Mouse (Mus musculus) heart, adult 2 months (tissue): Measurements from ENCODE around the gene Cend1. TPM values are rescaled to one million over a fixed set of nuclear protein-coding genes. Genes with fewer than 3 reads are reported as not detected.
"Not testable (repeated sequence)": the region's sequence is repeated elsewhere in the genome, so short reads cannot be mapped to it uniquely, and the experiment has no call there.

Experiments
- DNase-seq, 2 experiments: peaks; one replicate each; pipeline ENCODE4 v3.0.0; 2021
- H3K27ac ChIP-seq: fragments of 200-600 bp; 2 replicates; pipeline ENCODE4 v1.8.1; 2022
- H3K27me3 ChIP-seq: fragments of 200-500 bp; 2 replicates; pipeline ENCODE4 v1.6.1; 2012; ENCODE audit warnings: mild to moderate bottlenecking, low read length, inconsistent platforms, mixed read lengths; ENCODE audit not compliant: control insufficient read depth, insufficient read depth
- H3K36me3 ChIP-seq: fragments of 200-500 bp; 2 replicates; pipeline ENCODE4 v1.6.1; 2012; ENCODE audit warnings: low read length, inconsistent platforms; ENCODE audit not compliant: control insufficient read depth, insufficient read depth
- H3K4me1 ChIP-seq: fragments of 200-500 bp; 2 replicates; pipeline ENCODE4 v1.6.1; 2011; ENCODE audit warnings: low read length; ENCODE audit not compliant: control insufficient read depth, insufficient read depth
- H3K4me3 ChIP-seq: fragments of 200-600 bp; 2 replicates; pipeline ENCODE4 v1.8.1; 2022
- H3K79me2 ChIP-seq: fragments of 200-500 bp; replicated peaks from 2 replicates; pipeline ENCODE4 v1.6.1; 2012; ENCODE audit warnings: mild to moderate bottlenecking, inconsistent platforms, low read length, moderate library complexity, mixed read lengths; ENCODE audit not compliant: control insufficient read depth, insufficient read depth
- H3K9ac ChIP-seq: fragments of 200-500 bp; 2 replicates; pipeline ENCODE4 v1.6.1; 2012; ENCODE audit warnings: low read depth, mild to moderate bottlenecking, control low read depth, inconsistent platforms, low read length, mixed read lengths
- CTCF ChIP-seq: fragments of 200-600 bp; IDR thresholded peaks from 2 replicates; pipeline ENCODE4 v1.8.1; 2022; ENCODE audit warnings: antibody characterized with exemption, mild to moderate bottlenecking, moderate library complexity
- EP300 ChIP-seq: fragments of 200-500 bp; IDR thresholded peaks from 2 replicates; pipeline ENCODE4 v1.6.1; 2011; ENCODE audit warnings: low read depth, low read length, control low read depth; ENCODE audit not compliant: insufficient read depth
- POLR2A ChIP-seq: fragments of 200-500 bp; IDR thresholded peaks from 2 replicates; pipeline ENCODE4 v1.6.1; 2011; ENCODE audit warnings: mild to moderate bottlenecking, low read depth, low read length, control low read depth; ENCODE audit not compliant: insufficient read depth
- WGBS: fragments of 180-500 bp; shearing (Covaris S2); methylation state at CpG from one replicate; pipeline ENCODE4 v1.1.7; 2018; 5-methylcytosine and 5-hydroxymethylcytosine counted together
- intact Hi-C: fragments of 180-260 bp; cut with DNase I; formaldehyde crosslinking; loops from one replicate; pipeline ENCODE4 v1.15.1; 2025
- polyA plus RNA-seq: library from polyadenylated mRNA; depleted of rRNA; stranded (reverse); fragments of >200 nt; gene quantifications from 2 replicates; pipeline ENCODE4 v1.2.3, GENCODE M21; 2012
- total RNA-seq, 2 experiments: library from RNA; stranded (reverse); gene quantifications; 2 replicates each; pipeline ENCODE4 v1.2.3; 2021

Gene Cend1
- total and polyA plus RNA-seq, 3 experiments: 1.0 to 1.8 (median 1.4) TPM

DNA sequence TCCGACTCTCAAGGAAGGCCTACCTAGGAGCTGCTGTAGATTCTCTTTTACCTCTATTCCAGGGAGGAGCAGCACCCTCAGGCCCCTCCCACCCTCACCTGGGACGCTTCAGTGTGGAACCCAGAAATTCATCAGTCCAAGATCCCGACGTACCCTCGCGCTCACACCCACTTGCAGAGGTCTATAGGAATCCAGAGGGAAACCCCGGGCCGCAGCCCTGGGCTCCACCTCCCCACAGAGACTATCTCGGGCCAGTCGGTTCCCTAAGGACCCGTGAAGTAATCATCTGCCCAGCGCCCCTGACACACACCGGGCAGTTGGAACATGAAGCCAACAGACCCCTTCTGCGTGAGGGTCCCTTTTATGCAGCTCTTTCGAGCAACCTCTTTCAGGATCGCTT is 16.0 kb downstream of the Cend1 start:
- H3K27ac ChIP-seq: peak overlapping the region; percentile 96
- intact Hi-C loops: no loop called here
- H3K36me3 ChIP-seq: no peaks in the 10 kb centered on the region
- 5% methylated on average over 16 of the region's 16 CpGs for WGBS
- DNase-seq: peak in 1 of 2 experiments; percentile 26
- peak overlapping the region; percentile 68 for H3K4me3 ChIP-seq
- H3K4me1 ChIP-seq: peaks cover 3% of the 10 kb centered on the region
- no peaks in the 10 kb centered on the region for H3K79me2 ChIP-seq
- peak overlapping the region; percentile 82 for H3K9ac ChIP-seq
- H3K27me3 ChIP-seq: no peaks in the 10 kb centered on the region
- TF ChIP-seq EP300 (no peak), CTCF (no peak), POLR2A (no peak)

DNA sequence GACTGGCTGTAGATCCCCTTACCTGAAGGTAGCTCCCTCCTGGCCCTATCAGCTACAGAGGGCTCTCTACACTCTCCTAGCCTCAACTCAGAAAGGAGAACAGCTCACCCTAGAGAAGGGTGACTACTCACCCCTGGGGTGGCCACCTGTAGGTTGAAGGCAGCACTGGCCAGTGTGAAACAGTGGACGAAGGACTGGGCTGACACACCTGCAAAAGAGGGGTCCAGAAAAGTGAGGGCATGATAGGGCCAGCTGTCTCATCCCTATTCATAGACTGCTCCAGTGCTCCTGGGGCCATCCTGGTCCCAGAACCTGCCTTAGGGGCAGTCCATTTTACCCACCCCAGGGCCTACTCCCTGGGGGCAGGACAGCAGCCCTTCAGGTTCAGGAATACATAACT is 17.6 kb downstream of the Cend1 start:
- Histone ChIP-seq H3K79me2 (no peaks in the 10 kb centered on the region), H3K4me1 (peaks cover 3% of the 10 kb centered on the region), H3K36me3 (no peaks in the 10 kb centered on the region), H3K4me3 (no peak overlapping the region), H3K27me3 (no peaks in the 10 kb centered on the region), H3K9ac (no peak overlapping the region), H3K27ac (no peak overlapping the region)
- intact Hi-C loops: no loop called here
- no peak for DNase-seq
- TF ChIP-seq EP300 (no peak), CTCF (no peak), POLR2A (no peak)
- WGBS: 83% methylated on average over 1 of the region's 1 CpGs

GRCm38 (mm10) chr7:141410631-141411030 is 18.7 kb downstream of the Cend1 start:
- 82% methylated on average over 8 of the region's 8 CpGs for WGBS
- Histone ChIP-seq H3K9ac (no peak overlapping the region), H3K4me1 (peaks cover 3% of the 10 kb centered on the region), H3K4me3 (no peak overlapping the region), H3K36me3 (no peaks in the 10 kb centered on the region), H3K27ac (no peak overlapping the region), H3K79me2 (no peaks in the 10 kb centered on the region), H3K27me3 (no peaks in the 10 kb centered on the region)
- intact Hi-C loops: no loop called here
- TF ChIP-seq POLR2A (no peak), CTCF (no peak), EP300 (no peak)
- DNase-seq: no peak

GRCm38 (mm10) chr7:141408833-141409232 is 20.5 kb downstream of the Cend1 start:
- Histone ChIP-seq H3K27ac (no peak overlapping the region), H3K36me3 (no peaks in the 10 kb centered on the region), H3K79me2 (no peaks in the 10 kb centered on the region), H3K9ac (no peak overlapping the region), H3K4me1 (peaks cover 3% of the 10 kb centered on the region), H3K27me3 (no peaks in the 10 kb centered on the region), H3K4me3 (no peak overlapping the region)
- 5% methylated on average over 11 of the region's 11 CpGs for WGBS
- intact Hi-C loops: loop anchor here (1.0 kb wide), 2 partner anchors 28 to 116 kb away; partner anchors contain the start of gene Slc25a22
- TF ChIP-seq POLR2A (0 out of 2 replicates have a peak, but pooled peaks have one; percentile 24), EP300 (peak; percentile 74; the same call in 1 of the 2 replicates), CTCF (peak; percentile 99)
- peak; percentile 85 to 87 for DNase-seq

DNA sequence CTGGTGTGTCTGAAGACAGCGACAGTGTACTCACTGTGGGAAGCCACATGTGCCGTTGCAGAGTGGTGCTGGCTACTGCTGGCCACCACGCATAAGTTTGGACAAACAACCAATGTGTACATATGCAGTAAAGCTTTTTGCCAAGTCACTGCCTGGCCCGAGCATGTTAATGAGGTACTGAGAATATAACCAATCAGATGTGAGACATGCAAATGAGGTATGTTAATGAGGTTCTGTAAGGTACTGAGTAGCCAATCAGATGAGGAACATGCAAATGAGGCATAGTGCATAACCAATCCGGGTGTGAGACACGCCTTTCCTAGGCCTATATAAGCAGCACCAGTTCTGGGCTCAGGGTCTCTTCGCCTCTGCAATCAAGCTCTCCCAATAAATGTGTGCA is 21.6 kb downstream of the Cend1 start:
- H3K36me3 ChIP-seq, H3K9ac ChIP-seq, H3K4me1 ChIP-seq, H3K27ac ChIP-seq, H3K79me2 ChIP-seq, H3K27me3 ChIP-seq, intact Hi-C loops, H3K4me3 ChIP-seq, DNase-seq: not testable (repeated sequence)
- 96% methylated on average over 7 of the region's 7 CpGs for WGBS

DNA sequence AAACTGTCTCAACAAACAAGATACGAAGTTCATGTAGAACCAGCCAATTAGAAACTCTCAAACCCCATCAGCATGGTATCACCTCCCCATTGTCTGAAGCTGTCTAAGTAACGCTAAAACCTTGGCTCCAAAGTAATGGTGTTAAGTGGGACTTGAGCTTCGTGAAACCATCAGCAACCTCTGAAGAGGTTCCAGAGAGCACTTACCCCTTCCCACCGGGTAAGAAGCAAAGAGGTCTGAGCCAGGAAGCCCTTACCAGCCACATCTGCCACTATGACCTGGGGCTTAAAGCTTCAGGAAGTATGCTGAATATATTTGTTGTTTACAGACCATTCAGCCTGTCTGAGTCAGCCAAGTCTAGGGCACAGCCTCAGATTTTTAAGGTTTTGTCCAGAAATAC is 23.8 kb downstream of the Cend1 start:
- no peaks in the 10 kb centered on the region for H3K27me3 ChIP-seq
- H3K9ac ChIP-seq: no peak overlapping the region
- peaks cover 3% of the 10 kb centered on the region for H3K4me1 ChIP-seq
- no peak overlapping the region for H3K27ac ChIP-seq
- DNase-seq: no peak
- WGBS: 69% methylated on average over 4 of the region's 4 CpGs
- TF ChIP-seq CTCF (no peak), EP300 (no peak), POLR2A (no peak)
- H3K36me3 ChIP-seq: no peaks in the 10 kb centered on the region
- H3K79me2 ChIP-seq: no peaks in the 10 kb centered on the region
- intact Hi-C loops: no loop called here
- H3K4me3 ChIP-seq: no peak overlapping the region
